Mouse (Mus musculus): ENCODE measurements around the gene Dagla. TPM values are rescaled to one million over a fixed set of nuclear protein-coding genes. Genes with fewer than 3 reads are reported as not detected.
A peak's percentile ranks its signal among the peaks of the same experiment; 100 is the strongest.

The Dagla gene
- polyA plus RNA-seq, 1 experiment from 2014 or later, result 8.4 TPM

GRCm38 (mm10) chr19:10277331-10277730, 27.3 kb downstream of the Dagla start:
- H3K27me3 ChIP-seq (replicated peaks; ENCODE audit: control insufficient read depth, insufficient read depth, low read length), result no peaks in the 10 kb centered on the region
- peaks cover 38% of the 10 kb centered on the region for H3K4me1 ChIP-seq (replicated peaks; ENCODE audit: control insufficient read depth, insufficient read depth, low read length)
- under 1% methylated on average over 17 of the region's 17 CpGs for WGBS
- H3K9ac ChIP-seq (replicated peaks; ENCODE audit: low read depth, low read length), result no peak overlapping the region
- no peak overlapping the region for H3K4me3 ChIP-seq (replicated peaks; ENCODE audit: low read length)
- H3K27ac ChIP-seq (ENCODE audit: low read length), result peak overlapping the region; percentile 21; the same call in 1 of the 2 replicates
- peak overlapping the region; percentile 4; the same call in 1 of the 2 replicates for H3K4me2 ChIP-seq (ENCODE audit: low read length)
- no peaks in the 10 kb centered on the region for H3K36me3 ChIP-seq (ENCODE audit: control insufficient read depth, insufficient read depth)
- no peaks in the 10 kb centered on the region for H3K9me3 ChIP-seq (ENCODE audit: control insufficient read depth, low read length)
- peak; percentile 54 for ATAC-seq

GRCm38 (mm10) chr19:10276483-10277144, 28.1 kb downstream of the Dagla start:
- no peak overlapping the region; the same call in 1 of the 2 replicates for H3K4me2 ChIP-seq (ENCODE audit: low read length)
- ATAC-seq, result no peak
- no peaks in the 10 kb centered on the region for H3K9me3 ChIP-seq (ENCODE audit: control insufficient read depth, low read length)
- peaks cover 38% of the 10 kb centered on the region for H3K4me1 ChIP-seq (replicated peaks; ENCODE audit: control insufficient read depth, insufficient read depth, low read length)
- H3K36me3 ChIP-seq (ENCODE audit: control insufficient read depth, insufficient read depth), result no peaks in the 10 kb centered on the region
- no peaks in the 10 kb centered on the region for H3K27me3 ChIP-seq (replicated peaks; ENCODE audit: control insufficient read depth, insufficient read depth, low read length)
- WGBS, result 57% methylated on average over 12 of the region's 12 CpGs
- H3K9ac ChIP-seq (replicated peaks; ENCODE audit: low read depth, low read length), result no peak overlapping the region
- H3K4me3 ChIP-seq (replicated peaks; ENCODE audit: low read length), result no peak overlapping the region
- 0 out of 2 replicates have a peak overlapping the region, but pooled peaks have one; percentile 21 for H3K27ac ChIP-seq (ENCODE audit: low read length)

GRCm38 (mm10) chr19:10274056-10274455, 30.6 kb downstream of the Dagla start:
- Histone ChIP-seq H3K36me3 (ENCODE audit: control insufficient read depth, insufficient read depth) (no peaks in the 10 kb centered on the region), H3K4me3 (replicated peaks; ENCODE audit: low read length) (no peak overlapping the region), H3K4me2 (ENCODE audit: low read length) (no peak overlapping the region), H3K9me3 (ENCODE audit: control insufficient read depth, low read length) (no peaks in the 10 kb centered on the region), H3K27ac (ENCODE audit: low read length) (no peak overlapping the region), H3K27me3 (replicated peaks; ENCODE audit: control insufficient read depth, insufficient read depth, low read length) (no peaks in the 10 kb centered on the region), H3K4me1 (replicated peaks; ENCODE audit: control insufficient read depth, insufficient read depth, low read length) (peaks cover 37% of the 10 kb centered on the region), H3K9ac (replicated peaks; ENCODE audit: low read depth, low read length) (no peak overlapping the region)
- no peak for ATAC-seq
- WGBS, result 29% methylated on average over 5 of the region's 5 CpGs

- H3K36me3 ChIP-seq (ENCODE audit: control insufficient read depth, insufficient read depth), result no peaks in the 10 kb centered on the region
- no peak overlapping the region; the same call in 1 of the 2 replicates for H3K4me3 ChIP-seq (replicated peaks; ENCODE audit: low read length)
- peak overlapping the region; percentile 33; the same call in 1 of the 2 replicates for H3K9ac ChIP-seq (replicated peaks; ENCODE audit: low read depth, low read length)
- peak; percentile 67 for ATAC-seq
- peaks cover 27% of the 10 kb centered on the region for H3K4me1 ChIP-seq (replicated peaks; ENCODE audit: control insufficient read depth, insufficient read depth, low read length)
- peak overlapping the region; percentile 33; the same call in 1 of the 2 replicates for H3K4me2 ChIP-seq (ENCODE audit: low read length)
- no peaks in the 10 kb centered on the region for H3K27me3 ChIP-seq (replicated peaks; ENCODE audit: control insufficient read depth, insufficient read depth, low read length)
- no peak overlapping the region for H3K27ac ChIP-seq (ENCODE audit: low read length)
- H3K9me3 ChIP-seq (ENCODE audit: control insufficient read depth, low read length), result no peaks in the 10 kb centered on the region
- WGBS, result 33% methylated on average over 11 of the region's 11 CpGs
Measured at GRCm38 (mm10) chr19:10272746-10273145, 31.9 kb downstream of the Dagla start.

- Histone ChIP-seq H3K4me2 (ENCODE audit: low read length) (no peak overlapping the region), H3K4me3 (replicated peaks; ENCODE audit: low read length) (no peak overlapping the region), H3K9ac (replicated peaks; ENCODE audit: low read depth, low read length) (no peak overlapping the region), H3K27ac (ENCODE audit: low read length) (no peak overlapping the region), H3K4me1 (replicated peaks; ENCODE audit: control insufficient read depth, insufficient read depth, low read length) (peaks cover 15% of the 10 kb centered on the region), H3K36me3 (ENCODE audit: control insufficient read depth, insufficient read depth) (no peaks in the 10 kb centered on the region), H3K27me3 (replicated peaks; ENCODE audit: control insufficient read depth, insufficient read depth, low read length) (no peaks in the 10 kb centered on the region), H3K9me3 (ENCODE audit: control insufficient read depth, low read length) (no peaks in the 10 kb centered on the region)
- 88% methylated on average over 7 of the region's 7 CpGs for WGBS
- ATAC-seq, result no peak
Measured at GRCm38 (mm10) chr19:10271592-10271991, 33.1 kb downstream of the Dagla start.

- H3K9ac ChIP-seq (replicated peaks; ENCODE audit: low read depth, low read length), result no peak overlapping the region
- no peaks in the 10 kb centered on the region for H3K27me3 ChIP-seq (replicated peaks; ENCODE audit: control insufficient read depth, insufficient read depth, low read length)
- H3K9me3 ChIP-seq (ENCODE audit: control insufficient read depth, low read length), result no peaks in the 10 kb centered on the region
- 84% methylated on average over 5 of the region's 5 CpGs for WGBS
- no peaks in the 10 kb centered on the region for H3K36me3 ChIP-seq (ENCODE audit: control insufficient read depth, insufficient read depth)
- no peak overlapping the region for H3K4me2 ChIP-seq (ENCODE audit: low read length)
- H3K4me1 ChIP-seq (replicated peaks; ENCODE audit: control insufficient read depth, insufficient read depth, low read length), result peaks cover 10% of the 10 kb centered on the region
- no peak overlapping the region for H3K4me3 ChIP-seq (replicated peaks; ENCODE audit: low read length)
- H3K27ac ChIP-seq (ENCODE audit: low read length), result no peak overlapping the region
- ATAC-seq, result no peak
Measured at GRCm38 (mm10) chr19:10270356-10270755, 34.3 kb downstream of the Dagla start.

- Histone ChIP-seq H3K4me2 (ENCODE audit: low read length) (no peak overlapping the region), H3K9me3 (ENCODE audit: control insufficient read depth, low read length) (no peaks in the 10 kb centered on the region), H3K27me3 (replicated peaks; ENCODE audit: control insufficient read depth, insufficient read depth, low read length) (no peaks in the 10 kb centered on the region), H3K27ac (ENCODE audit: low read length) (no peak overlapping the region), H3K4me3 (replicated peaks; ENCODE audit: low read length) (no peak overlapping the region), H3K36me3 (ENCODE audit: control insufficient read depth, insufficient read depth) (no peaks in the 10 kb centered on the region), H3K4me1 (replicated peaks; ENCODE audit: control insufficient read depth, insufficient read depth, low read length) (peaks cover 10% of the 10 kb centered on the region), H3K9ac (replicated peaks; ENCODE audit: low read depth, low read length) (no peak overlapping the region)
- WGBS, result 89% methylated on average over 15 of the region's 15 CpGs
- no peak for ATAC-seq
Measured at GRCm38 (mm10) chr19:10268851-10269250, 35.8 kb downstream of the Dagla start.

GRCm38 (mm10) chr19:10267953-10268352, 36.7 kb downstream of the Dagla start:
- WGBS, result 88% methylated on average over 10 of the region's 10 CpGs
- Histone ChIP-seq H3K27me3 (replicated peaks; ENCODE audit: control insufficient read depth, insufficient read depth, low read length) (no peaks in the 10 kb centered on the region), H3K4me3 (replicated peaks; ENCODE audit: low read length) (no peak overlapping the region), H3K36me3 (ENCODE audit: control insufficient read depth, insufficient read depth) (no peaks in the 10 kb centered on the region), H3K27ac (ENCODE audit: low read length) (no peak overlapping the region), H3K9ac (replicated peaks; ENCODE audit: low read depth, low read length) (no peak overlapping the region), H3K9me3 (ENCODE audit: control insufficient read depth, low read length) (no peaks in the 10 kb centered on the region), H3K4me1 (replicated peaks; ENCODE audit: control insufficient read depth, insufficient read depth, low read length) (peaks cover 4% of the 10 kb centered on the region), H3K4me2 (ENCODE audit: low read length) (no peak overlapping the region)
- no peak for ATAC-seq

- no peak overlapping the region for H3K27ac ChIP-seq (ENCODE audit: low read length)
- WGBS, result 21% methylated on average over 15 of the region's 15 CpGs
- H3K9ac ChIP-seq (replicated peaks; ENCODE audit: low read depth, low read length), result no peak overlapping the region
Measured at GRCm38 (mm10) chr19:10267057-10267456, 37.6 kb downstream of the Dagla start.

More at GRCm38 (mm10) chr19:10267057-10267456, 37.6 kb downstream of the Dagla start:
- no peak overlapping the region for H3K4me2 ChIP-seq (ENCODE audit: low read length)
- no peaks in the 10 kb centered on the region for H3K36me3 ChIP-seq (ENCODE audit: control insufficient read depth, insufficient read depth)
- no peaks in the 10 kb centered on the region for H3K27me3 ChIP-seq (replicated peaks; ENCODE audit: control insufficient read depth, insufficient read depth, low read length)
- no peaks in the 10 kb centered on the region for H3K4me1 ChIP-seq (replicated peaks; ENCODE audit: control insufficient read depth, insufficient read depth, low read length)
- H3K9me3 ChIP-seq (ENCODE audit: control insufficient read depth, low read length), result no peaks in the 10 kb centered on the region
- no peak overlapping the region for H3K4me3 ChIP-seq (replicated peaks; ENCODE audit: low read length)
- ATAC-seq, result 0 out of 2 replicates have a peak, but pooled peaks have one; percentile 18
